Mouse (Mus musculus) CD4-positive, CD25-positive, alpha-beta regulatory T cell, adult 4 months (primary cell): ENCODE results near the gene Atp7a. TPM values are rescaled to one million over a fixed set of nuclear protein-coding genes. Genes with fewer than 3 reads are reported as not detected.

Source experiments
- ATAC-seq: one replicate; pipeline ENCODE4 v1.8.0; 2017
- polyA plus RNA-seq, 2 experiments: library from polyadenylated mRNA; unstranded; fragments of 100-300 nt; shearing (Covaris generic); gene quantifications; one replicate each; pipeline ENCODE4 v1.2.1; 2017

Atp7a gene
- polyA plus RNA-seq, 2 experiments from 2014 or later = 8.7 to 11.7 TPM

- no peak for ATAC-seq
Observed at GRCm38 (mm10) chrX:106082518-106082917, 55.4 kb downstream of the Atp7a start.

GRCm38 (mm10) chrX:106085132-106085531 lies 58.1 kb downstream of the Atp7a start:
- no peak for ATAC-seq

DNA sequence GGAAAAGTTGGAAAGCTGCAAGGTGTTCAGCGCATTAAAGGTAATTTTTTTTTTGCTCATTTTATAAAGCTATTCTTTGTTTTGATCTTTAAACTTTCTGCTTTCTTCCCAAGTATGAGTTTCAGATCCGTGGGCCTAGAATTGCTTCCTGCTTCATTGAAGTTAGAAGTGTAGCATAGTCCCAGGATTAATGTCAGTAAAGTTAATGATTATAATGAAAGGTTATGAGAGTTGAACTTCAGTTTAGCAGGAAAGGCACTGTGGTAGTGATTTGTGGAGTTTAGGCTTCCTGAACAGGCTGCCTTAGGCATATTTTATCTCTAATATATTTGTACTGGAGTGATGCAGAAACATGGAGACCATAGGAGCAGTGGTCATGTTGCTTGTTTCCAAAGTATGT lies 58.5 kb downstream of the Atp7a start:
- ATAC-seq = no peak

DNA sequence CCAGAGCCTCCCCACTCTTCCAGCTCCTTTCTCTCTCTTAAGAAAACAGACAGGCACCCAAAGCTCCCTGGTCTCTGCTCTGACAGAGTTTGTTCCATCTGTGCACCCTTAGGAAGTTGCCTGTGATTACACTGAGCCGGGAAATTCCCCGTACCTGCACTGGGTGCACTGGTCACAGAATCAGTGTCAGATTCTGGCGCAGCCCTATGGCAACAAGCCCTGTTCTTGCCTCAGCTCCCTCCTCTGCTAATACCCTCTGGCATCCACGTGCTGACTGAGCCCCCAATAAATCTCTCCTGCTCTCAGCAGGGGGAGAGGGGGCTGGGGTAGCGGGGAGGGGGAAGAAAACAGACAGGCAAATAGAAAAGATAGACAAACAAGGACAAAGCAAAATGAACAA lies 65.9 kb downstream of the Atp7a start:
- no peak for ATAC-seq

GRCm38 (mm10) chrX:106105464-106105863 lies 78.4 kb downstream of the Atp7a start:
- no peak for ATAC-seq

- ATAC-seq = no peak
Observed at GRCm38 (mm10) chrX:106113881-106114280, 86.8 kb downstream of the Atp7a start.

DNA sequence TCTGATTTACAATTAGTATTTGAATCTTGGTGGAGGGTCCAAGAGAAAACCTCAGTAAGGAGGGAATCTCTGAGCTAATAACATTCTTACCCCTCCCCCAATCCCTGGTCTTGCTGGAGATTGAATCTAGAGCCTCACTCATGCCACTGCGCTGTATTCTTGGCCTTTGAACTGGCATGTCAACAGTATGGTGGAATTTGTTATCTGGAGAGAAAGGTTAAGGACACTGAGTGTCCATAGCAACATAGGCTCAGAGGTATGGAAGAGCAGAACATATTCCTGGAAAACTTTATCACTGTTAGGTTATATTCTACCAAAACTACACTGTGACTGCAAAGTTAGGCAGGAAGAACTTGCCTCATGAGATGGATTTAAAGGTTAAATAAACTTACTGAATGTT lies 87.6 kb downstream of the Atp7a start:
- ATAC-seq = no peak

DNA sequence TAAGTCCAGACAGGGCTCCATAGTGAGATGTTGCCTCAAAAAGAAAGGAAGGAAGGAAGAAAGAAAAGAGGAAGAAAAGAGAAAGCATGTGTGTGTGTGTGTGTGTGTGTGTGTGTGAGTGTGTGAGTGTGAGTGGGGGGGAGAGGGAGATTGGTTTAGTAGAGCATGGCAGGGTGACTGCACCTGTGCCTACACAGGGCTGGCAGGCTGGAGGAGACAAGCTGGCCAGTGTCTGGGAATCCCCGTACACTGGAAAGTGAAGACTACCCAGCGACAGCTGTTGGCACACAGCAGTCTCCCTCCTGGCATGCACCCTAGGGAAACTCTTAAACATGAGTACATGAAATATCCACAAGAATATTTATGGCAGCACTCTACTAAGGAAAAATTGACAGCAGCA lies 95.7 kb downstream of the Atp7a start:
- no peak for ATAC-seq

GRCm38 (mm10) chrX:106128283-106128682 lies 101.2 kb downstream of the Atp7a start:
- no peak for ATAC-seq

DNA sequence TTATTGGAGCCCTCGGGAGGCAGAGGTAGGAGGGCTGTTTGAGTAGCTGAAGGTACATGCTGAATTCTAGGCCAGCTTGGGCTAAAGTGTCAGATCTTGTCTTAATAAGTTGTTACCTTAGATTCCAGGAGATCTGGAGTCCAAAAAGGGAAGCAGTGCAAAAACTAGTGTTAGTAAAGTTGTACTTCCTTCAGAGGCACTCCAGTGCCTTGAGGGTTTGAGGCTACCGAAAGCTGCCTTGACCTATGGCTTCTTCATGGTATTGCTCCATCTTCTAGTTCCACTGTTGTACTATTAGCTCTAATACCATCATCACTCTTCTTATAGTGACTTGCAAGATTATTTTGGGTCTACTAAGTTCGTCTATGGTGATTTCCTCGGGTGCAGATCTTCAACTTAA lies 102.8 kb downstream of the Atp7a start:
- ATAC-seq = no peak

DNA sequence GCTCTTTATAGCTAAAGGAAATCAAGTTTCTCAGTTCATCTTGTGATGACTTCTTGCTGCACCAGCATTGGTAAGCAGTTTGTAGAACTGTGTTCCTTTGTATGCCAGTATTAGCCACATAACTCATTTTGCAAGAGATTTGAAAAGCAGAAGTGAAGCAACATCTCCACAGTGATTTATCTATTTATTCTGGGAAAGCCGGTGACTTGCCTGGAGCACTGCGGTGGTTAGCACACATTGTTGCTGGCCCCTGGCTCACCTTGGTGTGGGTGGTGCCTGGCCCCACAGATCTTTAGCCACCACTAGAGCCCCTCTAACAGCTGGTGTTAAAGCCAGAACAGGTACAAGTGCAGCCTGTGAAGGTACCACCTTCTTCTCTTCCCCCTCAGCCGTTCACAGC lies 107.8 kb downstream of the Atp7a start:
- no peak for ATAC-seq

DNA sequence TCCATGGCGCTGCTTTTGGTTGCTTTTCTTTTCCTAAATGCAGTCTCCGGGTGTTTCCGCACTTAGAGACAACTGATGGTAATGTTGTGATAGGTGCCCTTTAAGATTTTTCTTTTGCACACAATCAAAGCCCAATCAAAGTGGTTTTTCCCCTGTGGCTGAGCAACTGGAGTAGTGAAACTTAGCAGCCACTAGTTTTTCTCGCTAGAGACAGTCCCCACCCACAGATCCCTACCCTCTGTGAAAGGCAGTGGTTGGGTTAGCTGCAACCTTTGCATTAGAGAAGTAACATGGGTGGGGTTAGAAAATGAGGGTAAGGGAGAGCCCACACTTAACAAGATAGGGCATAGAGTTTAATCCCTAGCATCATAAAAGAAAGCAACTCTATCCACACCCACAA lies 108.4 kb downstream of the Atp7a start:
- peak; percentile 59 for ATAC-seq

- peak; percentile 83 for ATAC-seq
Observed at GRCm38 (mm10) chrX:106135916-106136575, 109.0 kb downstream of the Atp7a start.

- no peak for ATAC-seq
Observed at GRCm38 (mm10) chrX:106139309-106140070, 112.4 kb downstream of the Atp7a start.

DNA sequence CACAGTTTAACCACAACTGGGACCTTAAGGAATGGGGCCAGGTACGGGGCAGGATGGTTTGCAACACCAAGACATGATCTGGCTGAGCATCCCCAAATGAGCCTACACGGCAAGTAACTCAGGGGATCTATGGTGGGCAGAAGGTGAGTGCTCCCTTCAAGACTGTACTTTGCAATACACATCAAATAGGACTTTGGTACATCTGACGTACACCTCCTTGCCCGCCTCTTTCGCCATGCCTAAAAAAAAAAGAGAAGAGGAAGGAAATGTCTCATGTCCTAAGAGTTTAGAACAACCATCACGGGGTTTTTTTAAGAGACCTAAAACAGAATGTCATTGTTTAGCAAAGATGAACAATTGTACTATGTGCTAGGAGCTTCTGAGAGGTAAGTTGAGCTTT lies 115.9 kb downstream of the Atp7a start, which contains the start of gene Tlr13:
Gene Tlr13 (plus strand): TSS at position 269 of the 400 bp plus-strand sequence.
- ATAC-seq = no peak

DNA sequence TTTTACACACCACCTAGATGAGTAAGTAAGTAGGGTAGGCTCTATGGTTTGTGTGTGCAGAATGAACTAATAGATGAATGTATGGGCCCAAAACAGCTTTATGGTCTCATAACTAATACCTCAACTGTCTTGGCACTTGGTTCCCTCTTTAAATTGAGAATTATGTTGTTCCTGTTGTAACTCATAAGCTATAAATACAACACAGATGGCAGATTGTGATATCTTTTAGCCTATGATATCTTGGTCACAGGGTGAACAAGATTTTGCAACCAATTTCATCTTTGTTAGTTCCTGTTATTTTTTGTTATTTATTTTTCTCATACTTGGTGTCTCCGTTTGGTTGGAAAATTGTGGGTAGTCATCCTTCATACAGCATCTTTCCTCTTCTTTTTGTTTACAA lies 121.1 kb downstream of the Atp7a start:
- ATAC-seq = no peak

DNA sequence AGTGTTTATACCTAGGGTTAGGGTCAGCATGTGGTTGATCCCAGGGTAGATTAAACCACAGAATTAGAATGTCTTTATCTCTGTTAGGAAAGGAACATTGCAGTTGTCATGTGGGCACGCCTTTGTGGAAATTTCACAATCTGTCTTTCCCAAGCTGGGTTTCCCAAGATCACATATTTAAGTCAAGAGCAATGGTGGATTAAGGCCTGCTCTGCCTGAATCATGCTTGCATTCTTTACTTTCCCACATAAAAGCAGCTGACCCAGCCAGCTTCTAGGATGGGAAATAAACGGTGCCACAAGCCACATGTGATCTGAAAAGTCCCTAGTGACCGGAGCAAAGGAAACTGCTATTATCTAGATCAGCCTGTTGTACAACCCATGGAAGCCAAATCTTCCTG lies 122.4 kb downstream of the Atp7a start:
- ATAC-seq = no peak

GRCm38 (mm10) chrX:106154180-106154586 lies 127.1 kb downstream of the Atp7a start:
- ATAC-seq = no peak

GRCm38 (mm10) chrX:106155892-106156291 lies 128.8 kb downstream of the Atp7a start:
- no peak for ATAC-seq

- ATAC-seq = peak; percentile 68
Observed at GRCm38 (mm10) chrX:106163995-106164394, 136.9 kb downstream of the Atp7a start.

DNA sequence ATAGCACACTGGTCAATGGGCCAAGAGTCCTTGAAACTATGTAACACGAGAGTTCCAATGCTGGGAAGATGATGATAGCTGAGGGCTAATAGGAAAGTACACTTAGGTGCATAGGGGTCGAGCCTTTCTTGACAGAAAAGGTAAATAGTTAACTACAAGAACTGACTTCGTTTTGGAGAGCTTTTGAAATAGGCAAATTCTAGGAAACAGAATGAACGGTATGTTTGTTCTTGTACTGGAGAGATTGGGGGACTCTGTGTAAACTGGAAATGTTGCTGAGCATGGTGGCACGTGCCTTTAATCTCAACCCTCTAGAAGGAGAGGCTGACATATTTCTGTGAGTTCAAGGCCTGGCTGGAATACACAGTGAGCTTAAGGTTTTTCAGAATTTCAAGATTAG lies 137.5 kb downstream of the Atp7a start:
- ATAC-seq = no peak

- peak; percentile 61 for ATAC-seq
Observed at GRCm38 (mm10) chrX:106165089-106165488, 138.0 kb downstream of the Atp7a start.

DNA sequence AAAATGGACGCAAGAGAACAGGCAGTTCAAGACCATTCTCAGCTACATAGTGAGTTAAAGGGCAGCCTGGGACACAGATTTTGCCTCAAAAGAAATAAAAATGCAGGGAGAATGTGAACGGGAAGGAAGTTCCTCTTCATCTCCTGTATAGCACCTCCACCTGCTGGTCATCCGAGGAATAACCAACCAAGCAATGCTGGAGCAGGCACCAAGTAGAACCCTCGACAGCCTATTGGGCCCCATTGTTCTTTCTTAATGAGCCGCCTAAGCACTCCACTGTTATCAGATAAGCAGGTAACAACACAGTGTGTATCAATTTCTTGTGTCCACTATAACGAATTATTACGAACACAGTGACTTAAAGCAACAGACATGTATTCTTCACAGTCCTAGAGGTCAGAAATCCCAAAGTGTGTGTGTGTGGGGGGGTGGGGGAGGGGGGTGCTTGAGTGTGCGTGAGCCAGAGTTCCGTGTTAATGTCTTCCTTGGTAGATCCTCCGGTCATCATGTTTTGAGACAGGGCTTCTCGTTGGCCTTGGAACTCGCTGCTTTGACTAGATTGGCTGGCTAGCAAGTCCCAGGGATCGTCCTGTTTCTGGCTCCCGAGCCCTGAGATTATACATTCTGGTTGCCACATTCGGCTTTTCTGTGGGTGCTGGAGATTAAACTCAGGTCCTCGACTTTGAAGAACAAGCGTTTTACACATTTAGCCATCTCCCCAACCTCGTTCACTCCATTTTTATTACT lies 144.2 kb downstream of the Atp7a start:
- ATAC-seq = peak; percentile 94

DNA sequence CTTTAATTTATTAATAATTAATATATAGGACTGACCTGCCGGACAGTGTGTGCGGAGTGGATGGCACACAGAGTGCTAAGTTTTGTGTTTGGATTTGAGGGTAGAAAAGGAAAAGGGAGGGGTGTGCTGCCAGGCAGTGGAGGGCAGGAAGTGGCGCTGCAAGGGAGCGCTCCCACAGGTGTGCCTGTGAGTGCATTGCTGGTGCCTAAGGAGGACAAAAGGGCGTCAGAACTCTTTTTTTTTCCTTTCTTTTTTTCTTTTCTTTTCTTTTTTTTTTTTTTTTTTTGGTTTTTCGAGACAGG lies 144.7 kb downstream of the Atp7a start:
- ATAC-seq = peak; percentile 72
